Mouse (Mus musculus) kidney, embryonic 15.5 days (tissue): ENCODE data around the gene Pear1. TPM values are rescaled to one million over a fixed set of nuclear protein-coding genes. Genes with fewer than 3 reads are reported as not detected.

Source experiments
- ATAC-seq: fragments of 200-750 bp; cut with Nextera tagmentation; replicated peaks from 2 replicates; pipeline ENCODE4 v1.8.0; 2017; ENCODE audit warnings: moderate TSS enrichment; ENCODE audit not compliant: low FRiP score
- H3K27ac ChIP-seq: fragments of 300-500 bp; sonication (generic); 2 replicates; pipeline ENCODE4 v1.5.1; 2015; ENCODE audit warnings: mild to moderate bottlenecking, inconsistent platforms
- H3K27me3 ChIP-seq: fragments of 300-500 bp; sonication (generic); 2 replicates; pipeline ENCODE4 v1.6.1; 2015; ENCODE audit warnings: inconsistent platforms
- H3K36me3 ChIP-seq: fragments of 300-500 bp; sonication (generic); 2 replicates; pipeline ENCODE4 v1.6.1; 2015; ENCODE audit warnings: inconsistent platforms
- H3K4me1 ChIP-seq: fragments of 300-500 bp; sonication (generic); 2 replicates; pipeline ENCODE4 v1.6.1; 2015; ENCODE audit warnings: inconsistent platforms
- H3K4me2 ChIP-seq: fragments of 300-500 bp; sonication (generic); 2 replicates; pipeline ENCODE4 v1.6.1; 2015; ENCODE audit warnings: moderate library complexity, mild to moderate bottlenecking, inconsistent platforms
- H3K4me3 ChIP-seq: fragments of 300-500 bp; sonication (generic); replicated peaks from 2 replicates; pipeline ENCODE4 v1.5.1; 2015; ENCODE audit warnings: mild to moderate bottlenecking, inconsistent platforms
- H3K9ac ChIP-seq: fragments of 300-500 bp; sonication (generic); 2 replicates; pipeline ENCODE4 v1.6.1; 2015; ENCODE audit warnings: mild to moderate bottlenecking, inconsistent platforms
- H3K9me3 ChIP-seq: fragments of 300-500 bp; sonication (generic); replicated peaks from 2 replicates; pipeline ENCODE4 v1.6.1; 2016; ENCODE audit warnings: inconsistent platforms
- WGBS: fragments of 180-500 bp; shearing (Covaris S2); methylation state at CpG from one replicate; pipeline ENCODE4 v1.1.7; 2015; ENCODE audit warnings: mixed read lengths; 5-methylcytosine and 5-hydroxymethylcytosine counted together
- polyA plus RNA-seq: library from polyadenylated mRNA; unstranded; fragments of >200 nt; fragmentation: Nextera tagmentation; extraction: Ambion mirVana; gene quantifications from 2 replicates; pipeline ENCODE4 v1.2.1, GENCODE M21; 2015

The Pear1 gene
- polyA plus RNA-seq, 1 experiment from 2014 or later: 51.0 TPM

DNA sequence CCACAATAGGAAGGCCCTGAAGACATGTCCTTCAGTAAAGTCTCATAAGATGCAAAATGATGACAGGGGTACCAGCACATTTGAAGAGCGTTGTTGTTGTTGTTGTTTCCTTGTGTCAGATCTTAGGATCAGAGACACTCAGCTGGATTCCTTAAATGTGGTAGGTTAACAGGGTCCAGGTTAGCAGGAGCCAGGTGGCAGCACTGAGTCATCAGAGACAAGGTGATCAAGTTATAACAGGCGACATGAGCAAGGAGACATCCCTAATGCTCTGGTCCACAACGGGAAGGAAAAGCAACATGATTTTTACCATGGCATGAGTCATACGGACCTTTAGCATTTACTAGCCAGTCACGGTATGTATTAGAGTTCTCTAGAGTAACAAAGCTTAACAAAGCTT is 9.4 kb upstream of the Pear1 start:
- Histone ChIP-seq H3K4me1 (no peaks in the 10 kb centered on the region), H3K27ac (no peak overlapping the region), H3K9ac (no peak overlapping the region), H3K4me3 (no peak overlapping the region), H3K9me3 (no peaks in the 10 kb centered on the region), H3K4me2 (no peak overlapping the region), H3K27me3 (no peaks in the 10 kb centered on the region), H3K36me3 (no peaks in the 10 kb centered on the region)
- no peak for ATAC-seq
- 72% methylated on average over 5 of the region's 5 CpGs for WGBS

DNA sequence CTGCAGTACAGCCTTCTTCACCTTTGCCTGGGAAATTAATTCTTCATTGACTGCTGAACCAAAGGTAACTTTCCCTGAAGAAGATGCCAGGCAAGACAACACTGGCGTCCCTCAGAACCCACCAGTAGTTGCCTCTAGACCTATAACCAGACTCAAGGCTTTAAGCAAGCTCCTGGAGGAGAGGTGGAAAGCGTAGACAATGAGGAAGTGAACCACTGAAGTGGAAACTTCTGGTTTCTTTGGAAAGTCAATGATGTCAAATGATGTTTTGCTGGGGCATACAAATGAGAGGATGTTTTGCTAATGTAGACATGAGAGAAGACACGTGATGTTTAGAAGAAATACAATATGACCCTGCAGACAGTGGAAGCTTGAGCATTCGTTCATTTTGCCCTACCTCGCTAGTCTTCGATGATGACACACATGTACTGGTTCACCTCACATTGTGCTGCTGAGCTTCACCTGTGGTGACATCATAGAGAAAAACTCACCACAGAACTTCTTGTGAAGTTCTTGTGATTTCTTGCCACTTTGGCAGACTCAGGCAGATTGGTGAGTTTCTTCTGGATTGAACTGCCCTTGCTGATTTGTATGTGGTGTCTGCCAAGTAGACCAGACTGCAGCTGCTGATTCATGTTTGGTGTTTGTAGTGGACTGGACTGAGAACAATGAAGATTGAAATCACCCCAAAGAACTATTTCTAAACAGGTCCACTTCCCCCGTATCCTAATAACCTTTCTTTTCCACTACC is 8.2 kb upstream of the Pear1 start:
- 84% methylated on average over 7 of the region's 7 CpGs for WGBS
- H3K9me3 ChIP-seq: no peaks in the 10 kb centered on the region
- H3K4me1 ChIP-seq: no peaks in the 10 kb centered on the region
- H3K36me3 ChIP-seq: no peaks in the 10 kb centered on the region
- no peak for ATAC-seq
- 0 out of 2 replicates have a peak, but pooled peaks cover 3% of the 10 kb centered on the region for H3K27me3 ChIP-seq
- no peak overlapping the region for H3K9ac ChIP-seq
- no peak overlapping the region for H3K4me2 ChIP-seq
- no peak overlapping the region for H3K4me3 ChIP-seq
- H3K27ac ChIP-seq: no peak overlapping the region

DNA sequence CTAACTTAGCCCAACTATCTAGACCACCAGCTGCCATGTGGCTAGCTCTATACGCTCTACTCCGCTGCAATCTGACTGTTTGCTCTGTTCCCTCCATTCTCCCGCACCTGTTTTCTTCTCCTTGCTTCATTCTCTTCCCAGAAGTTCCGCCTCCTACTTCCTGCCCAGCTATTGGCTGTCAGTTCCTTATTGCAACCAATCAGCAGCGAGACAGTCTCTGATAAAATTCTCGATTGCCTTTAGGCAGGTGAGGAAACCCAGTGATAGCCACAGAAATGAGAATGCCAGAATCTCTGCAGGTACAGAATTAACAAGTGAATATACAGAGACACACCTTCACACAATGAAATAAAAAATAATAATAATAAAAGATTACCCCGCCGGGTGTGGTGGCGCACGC is 4.9 kb upstream of the Pear1 start:
- 51% methylated on average over 10 of the region's 10 CpGs for WGBS

DNA sequence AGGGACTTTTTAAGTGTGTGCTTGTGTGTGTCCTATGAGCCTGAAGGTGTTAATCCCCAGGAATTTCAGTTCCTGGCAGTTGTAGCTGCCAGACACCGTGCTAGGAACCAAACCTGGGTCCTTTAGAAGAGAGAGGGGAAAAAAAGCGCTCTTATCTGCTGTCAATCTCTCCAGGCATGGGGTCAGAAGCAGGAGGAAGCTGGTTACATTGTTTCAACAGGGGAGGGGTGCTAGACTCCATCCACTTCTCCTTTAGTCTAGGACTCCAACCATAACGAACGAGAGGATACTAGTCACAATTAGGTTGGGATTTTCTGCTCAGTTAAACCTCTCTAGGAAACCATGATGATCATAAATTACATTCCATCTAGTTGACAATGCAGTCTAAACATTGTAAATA is 4.3 kb upstream of the Pear1 start:
- Histone ChIP-seq H3K9me3 (no peaks in the 10 kb centered on the region), H3K4me3 (no peak overlapping the region)
- WGBS: 44% methylated on average over 4 of the region's 4 CpGs

More for the DNA sequence above, 4.9 kb upstream of the Pear1 start:
- Histone ChIP-seq H3K4me3 (no peak overlapping the region), H3K27ac (no peak overlapping the region), H3K4me1 (no peaks in the 10 kb centered on the region), H3K9ac (no peak overlapping the region), H3K27me3 (0 out of 2 replicates have a peak, but pooled peaks cover 3% of the 10 kb centered on the region), H3K9me3 (no peaks in the 10 kb centered on the region), H3K36me3 (no peaks in the 10 kb centered on the region), H3K4me2 (no peak overlapping the region)
- ATAC-seq: no peak

DNA sequence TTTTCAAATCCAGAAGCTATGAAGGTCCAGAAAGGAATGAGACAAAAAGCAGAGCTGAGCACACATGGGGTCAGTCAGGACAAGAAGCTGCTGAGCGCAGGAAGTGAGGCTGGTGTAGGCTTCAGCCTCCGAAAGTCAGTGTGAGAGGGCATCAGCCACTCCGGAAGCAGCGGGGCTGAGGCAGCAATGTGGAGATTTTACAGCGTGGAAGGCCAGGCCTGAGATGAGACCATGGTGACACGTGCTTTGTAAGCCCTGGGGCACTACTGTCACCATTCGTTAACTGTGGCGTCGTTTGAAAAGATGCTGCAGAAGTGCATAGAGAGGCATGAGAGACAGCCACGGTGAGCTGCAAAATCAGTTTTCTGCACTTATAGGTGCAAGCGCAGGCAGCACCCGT is 5.9 kb downstream of the Pear1 start:
- Histone ChIP-seq H3K4me2 (no peak overlapping the region), H3K9ac (no peak overlapping the region), H3K9me3 (no peaks in the 10 kb centered on the region), H3K4me3 (no peak overlapping the region), H3K27me3 (peaks cover 32% of the 10 kb centered on the region), H3K36me3 (no peaks in the 10 kb centered on the region), H3K4me1 (peaks cover 26% of the 10 kb centered on the region), H3K27ac (no peak overlapping the region)
- no peak for ATAC-seq
- WGBS: 62% methylated on average over 12 of the region's 12 CpGs

More for the DNA sequence above, 4.3 kb upstream of the Pear1 start:
- H3K4me1 ChIP-seq: no peaks in the 10 kb centered on the region
- no peak overlapping the region for H3K27ac ChIP-seq
- H3K9ac ChIP-seq: no peak overlapping the region
- no peak overlapping the region for H3K4me2 ChIP-seq
- no peaks in the 10 kb centered on the region for H3K36me3 ChIP-seq
- no peak for ATAC-seq
- H3K27me3 ChIP-seq: 0 out of 2 replicates have a peak, but pooled peaks cover 3% of the 10 kb centered on the region

DNA sequence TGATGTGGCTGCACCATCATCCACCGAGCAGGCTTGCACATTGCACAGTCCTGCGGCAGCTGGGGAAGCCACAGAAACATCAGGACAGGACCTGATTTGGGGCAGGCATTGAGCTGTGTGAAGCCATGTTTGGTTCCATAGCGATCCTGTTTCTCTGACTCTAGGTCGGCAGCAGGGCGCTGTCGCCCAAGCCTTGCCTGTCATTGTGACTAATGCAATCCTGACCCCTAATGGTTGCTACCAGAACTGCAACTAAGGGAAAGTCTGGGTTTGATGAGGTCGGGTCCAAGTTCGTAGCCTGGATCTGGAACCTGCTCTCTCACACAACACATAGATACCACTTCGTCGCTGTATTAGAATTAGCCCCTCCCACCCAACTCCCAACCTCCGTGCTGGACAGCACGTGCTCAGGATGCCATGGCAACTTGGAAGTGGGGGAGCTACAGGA is 7.4 kb downstream of the Pear1 start:
- Histone ChIP-seq H3K4me3 (no peak overlapping the region), H3K4me1 (peaks cover 26% of the 10 kb centered on the region), H3K4me2 (peak overlapping the region; percentile 27), H3K9ac (no peak overlapping the region), H3K27ac (peak overlapping the region; percentile 5; the same call in 1 of the 2 replicates), H3K9me3 (no peaks in the 10 kb centered on the region), H3K27me3 (peaks cover 40% of the 10 kb centered on the region), H3K36me3 (no peaks in the 10 kb centered on the region)
- peak; percentile 46 for ATAC-seq
- 6% methylated on average over 12 of the region's 12 CpGs for WGBS

DNA sequence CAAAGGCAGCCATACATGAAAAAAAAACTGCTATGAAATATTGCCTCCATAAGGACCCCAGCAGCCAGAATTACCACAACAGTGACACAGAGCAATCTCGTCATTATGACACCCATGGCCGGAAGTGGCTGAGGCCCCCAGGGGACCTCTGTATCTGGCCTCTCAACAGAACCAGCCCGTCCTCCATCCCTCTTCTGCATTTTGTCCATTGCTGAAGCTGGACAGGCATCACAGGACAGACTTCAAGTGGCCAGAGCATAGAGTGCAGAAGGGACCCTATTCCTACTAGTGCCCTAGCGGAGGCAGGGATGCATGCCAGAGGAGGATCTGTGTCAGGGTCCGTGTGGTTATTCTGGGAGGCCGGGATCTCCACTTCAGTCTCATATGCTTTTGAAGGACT is 7.9 kb downstream of the Pear1 start:
- ATAC-seq: no peak
- Histone ChIP-seq H3K27ac (peak overlapping the region; percentile 5; the same call in 1 of the 2 replicates), H3K9ac (no peak overlapping the region), H3K27me3 (peaks cover 45% of the 10 kb centered on the region), H3K4me1 (peaks cover 26% of the 10 kb centered on the region), H3K4me3 (no peak overlapping the region), H3K36me3 (no peaks in the 10 kb centered on the region), H3K9me3 (no peaks in the 10 kb centered on the region), H3K4me2 (peak overlapping the region; percentile 27; the same call in 1 of the 2 replicates)
- WGBS: 63% methylated on average over 6 of the region's 6 CpGs

DNA sequence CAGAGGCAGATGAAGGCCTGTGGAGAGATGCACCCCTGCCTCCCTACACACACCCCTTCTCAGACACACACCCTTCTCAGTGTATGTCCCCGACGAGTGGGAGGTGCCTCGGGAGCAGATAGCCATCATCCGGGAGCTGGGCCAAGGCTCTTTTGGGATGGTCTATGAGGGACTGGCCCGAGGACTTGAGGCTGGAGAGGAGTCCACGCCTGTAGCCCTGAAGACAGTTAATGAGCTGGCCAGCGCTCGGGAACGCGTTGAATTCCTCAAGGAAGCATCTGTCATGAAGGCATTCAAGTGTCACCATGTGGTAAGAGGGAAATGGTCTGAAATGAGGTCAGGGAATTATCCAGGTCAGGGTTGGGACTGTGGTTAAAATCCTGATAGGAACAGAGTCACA is 11.2 kb downstream of the Pear1 start:
- whole genome bisulfite sequencing: 35% methylated on average over 10 of the region's 10 CpGs
- peaks cover 72% of the 10 kb centered on the region for H3K27me3 ChIP-seq

DNA sequence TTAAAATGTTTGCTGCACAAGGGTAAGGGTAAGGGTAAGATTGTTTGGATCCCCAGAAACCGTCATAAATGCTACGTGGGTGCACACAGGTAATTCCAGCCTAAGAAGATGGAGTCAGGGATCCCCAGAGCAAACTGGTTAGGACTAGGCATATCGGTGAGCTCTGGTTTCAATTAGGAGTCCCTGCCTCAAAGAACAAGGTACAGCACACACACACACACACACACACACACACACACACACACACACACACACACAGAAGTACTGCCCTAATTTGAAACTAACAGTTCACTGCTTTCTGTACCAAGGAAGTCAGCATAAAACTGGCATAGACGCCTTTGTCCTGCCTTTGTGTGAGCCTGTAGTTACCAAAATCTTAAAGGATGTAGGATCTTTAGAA is 11.7 kb downstream of the Pear1 start:
- peaks cover 72% of the 10 kb centered on the region for H3K27me3 ChIP-seq
- H3K27ac ChIP-seq: no peak overlapping the region
- H3K4me3 ChIP-seq: no peak overlapping the region
- H3K9me3 ChIP-seq: no peaks in the 10 kb centered on the region
- no peak for ATAC-seq
- no peak overlapping the region for H3K4me2 ChIP-seq
- H3K4me1 ChIP-seq: peaks cover 30% of the 10 kb centered on the region
- H3K36me3 ChIP-seq: no peaks in the 10 kb centered on the region
- WGBS: 78% methylated on average over 4 of the region's 4 CpGs
- H3K9ac ChIP-seq: no peak overlapping the region

More for the DNA sequence above, 11.2 kb downstream of the Pear1 start:
- Histone ChIP-seq H3K27ac (no peak overlapping the region), H3K9ac (no peak overlapping the region), H3K9me3 (no peaks in the 10 kb centered on the region), H3K4me2 (no peak overlapping the region), H3K4me1 (peaks cover 30% of the 10 kb centered on the region), H3K4me3 (no peak overlapping the region), H3K36me3 (no peaks in the 10 kb centered on the region)
- no peak for ATAC-seq

DNA sequence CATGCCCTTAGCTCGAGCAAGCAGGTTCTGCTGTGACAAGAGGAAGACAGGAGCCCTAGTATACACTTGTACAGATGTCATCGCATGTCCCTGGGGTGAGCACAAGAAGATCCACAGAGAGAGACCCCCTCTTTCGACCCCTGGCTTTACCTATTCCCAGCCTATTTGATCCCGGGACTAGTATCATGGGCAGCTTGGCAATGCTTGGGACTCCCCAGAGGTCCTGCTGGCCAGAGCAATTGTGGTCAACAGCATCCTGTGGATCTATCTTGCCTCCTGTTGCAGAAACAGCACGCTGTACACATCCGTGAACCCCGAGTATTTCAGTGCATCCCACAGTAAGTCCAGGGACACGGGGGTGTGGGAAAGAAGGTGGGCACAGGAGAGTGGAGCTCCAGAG is 12.8 kb downstream of the Pear1 start:
- H3K27me3 ChIP-seq: peaks cover 76% of the 10 kb centered on the region
- H3K9me3 ChIP-seq: no peaks in the 10 kb centered on the region
- H3K27ac ChIP-seq: no peak overlapping the region
- WGBS: 81% methylated on average over 8 of the region's 8 CpGs
- no peaks in the 10 kb centered on the region for H3K36me3 ChIP-seq
- H3K4me2 ChIP-seq: no peak overlapping the region
- H3K4me1 ChIP-seq: peaks cover 23% of the 10 kb centered on the region
- H3K4me3 ChIP-seq: no peak overlapping the region
- ATAC-seq: no peak
- no peak overlapping the region for H3K9ac ChIP-seq

DNA sequence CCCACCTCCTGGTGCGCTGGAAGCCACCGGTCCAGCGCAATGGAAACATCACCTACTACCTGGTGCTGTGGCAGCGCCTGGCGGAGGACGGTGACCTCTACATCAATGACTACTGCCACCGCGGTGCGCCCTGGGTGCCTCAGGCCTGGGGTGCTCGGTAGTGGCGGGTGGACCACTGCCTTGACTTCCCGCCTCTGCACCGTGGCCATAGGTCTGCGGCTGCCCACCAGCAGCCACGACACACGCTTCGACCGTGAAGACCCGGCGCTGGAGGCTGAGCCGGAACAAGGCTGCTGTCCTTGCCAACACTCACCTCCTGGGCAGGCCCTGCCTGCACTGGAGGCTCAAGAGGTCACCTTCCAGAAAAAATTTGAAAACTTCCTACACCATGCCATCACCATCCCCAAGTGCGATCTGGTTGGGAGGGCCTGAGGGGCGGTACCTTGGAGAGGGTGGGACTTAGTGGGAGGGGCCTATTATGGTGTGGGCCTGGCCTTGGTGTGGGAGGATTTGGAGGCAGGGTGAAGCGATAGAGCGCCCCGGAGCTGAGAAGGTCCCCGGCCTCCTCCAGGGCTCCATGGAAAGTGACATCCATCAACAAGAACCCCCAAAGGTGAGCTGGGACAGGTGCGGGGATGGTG is 14.7 kb downstream of the Pear1 start:
- Histone ChIP-seq H3K36me3 (no peaks in the 10 kb centered on the region), H3K27me3 (peaks cover 87% of the 10 kb centered on the region), H3K9ac (peak overlapping the region; percentile 8; the same call in 1 of the 2 replicates), H3K9me3 (no peaks in the 10 kb centered on the region), H3K4me2 (peak overlapping the region; percentile 58), H3K4me3 (peak overlapping the region; percentile 31), H3K27ac (no peak overlapping the region), H3K4me1 (peaks cover 10% of the 10 kb centered on the region)
- 7% methylated on average over 28 of the region's 28 CpGs for WGBS
- peak; percentile 77 for ATAC-seq

DNA sequence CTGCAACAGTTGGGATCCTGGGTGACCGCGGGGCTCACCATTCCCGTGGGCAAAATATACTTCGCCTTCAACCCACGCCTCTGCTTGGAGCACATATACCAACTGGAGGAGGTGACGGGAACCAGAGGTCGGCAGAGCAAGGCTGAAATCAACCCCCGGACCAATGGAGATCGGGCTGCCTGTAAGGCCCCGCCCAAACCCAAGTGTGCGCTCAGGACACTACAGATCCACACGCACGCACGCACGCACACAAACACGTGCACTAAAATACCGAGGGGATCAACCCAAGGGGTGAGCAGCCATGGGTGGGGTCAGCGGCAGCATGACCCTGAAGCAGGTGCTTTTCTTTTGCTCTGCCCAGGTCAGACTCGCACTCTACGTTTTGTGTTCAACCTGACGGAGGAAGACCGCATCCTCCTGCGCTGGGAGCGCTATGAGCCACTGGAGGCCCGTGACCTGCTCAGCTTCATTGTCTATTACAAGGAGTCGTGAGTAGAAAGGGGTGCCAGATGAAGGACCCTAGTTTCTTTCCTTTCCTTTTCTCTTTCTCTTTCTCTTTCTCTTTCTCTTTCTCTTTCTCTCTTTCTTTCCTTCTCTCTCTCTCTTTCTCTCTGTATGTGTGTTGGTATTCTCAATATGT is 19.9 kb downstream of the Pear1 start:
- Histone ChIP-seq H3K4me2 (peak overlapping the region; percentile 61), H3K27me3 (peaks cover 99% of the 10 kb centered on the region), H3K4me1 (peaks cover 10% of the 10 kb centered on the region; the same call in 1 of the 2 replicates), H3K9me3 (no peaks in the 10 kb centered on the region), H3K9ac (no peak overlapping the region), H3K27ac (no peak overlapping the region), H3K36me3 (no peaks in the 10 kb centered on the region), H3K4me3 (peak overlapping the region; percentile 32)
- no peak for ATAC-seq
- WGBS: 2% methylated on average over 26 of the region's 26 CpGs
